Mouse (Mus musculus) midbrain, postnatal 0 days (tissue): ENCODE data around the gene Pnpla1. TPM values are rescaled to one million over a fixed set of nuclear protein-coding genes. Genes with fewer than 3 reads are reported as not detected.

Source experiments
- ATAC-seq: fragments of 200-750 bp; cut with Nextera tagmentation; 2 replicates; pipeline ENCODE4 v1.8.0; 2017; ENCODE audit warnings: moderate number of reproducible peaks, mild to moderate bottlenecking, moderate TSS enrichment, moderate library complexity; ENCODE audit not compliant: low FRiP score
- DNase-seq: peaks from one replicate; pipeline ENCODE4 v3.0.0-alpha.2; 2015; ENCODE audit warnings: low spot score
- H3K27ac ChIP-seq: fragments of 300-500 bp; sonication (generic); 2 replicates; pipeline ENCODE4 v1.5.1; 2014; ENCODE audit warnings: low read depth, mild to moderate bottlenecking, low read length, mixed read lengths
- H3K27me3 ChIP-seq: fragments of 300-500 bp; sonication (generic); 2 replicates; pipeline ENCODE4 v1.6.1; 2014; ENCODE audit warnings: low read length, control low read depth, mixed read lengths; ENCODE audit not compliant: insufficient read depth
- H3K36me3 ChIP-seq: fragments of 300-500 bp; sonication (generic); 2 replicates; pipeline ENCODE4 v1.6.1; 2014; ENCODE audit warnings: low read length, control low read depth, mixed read lengths; ENCODE audit not compliant: insufficient read depth
- H3K4me1 ChIP-seq: fragments of 300-500 bp; sonication (generic); 2 replicates; pipeline ENCODE4 v1.6.1; 2014; ENCODE audit warnings: mild to moderate bottlenecking, control low read depth, antibody characterized with exemption, low read length, mixed read lengths; ENCODE audit not compliant: insufficient read depth
- H3K4me2 ChIP-seq: fragments of 300-500 bp; sonication (generic); 2 replicates; pipeline ENCODE4 v1.6.1; 2014; ENCODE audit warnings: low read depth, mild to moderate bottlenecking, low read length, mixed read lengths; ENCODE audit not compliant: poor library complexity, severe bottlenecking
- H3K4me3 ChIP-seq: fragments of 300-500 bp; sonication (generic); 2 replicates; pipeline ENCODE4 v1.5.1; 2014; ENCODE audit warnings: low read depth, mild to moderate bottlenecking, low read length, moderate library complexity
- H3K9ac ChIP-seq: fragments of 300-500 bp; sonication (generic); replicated peaks from 2 replicates; pipeline ENCODE4 v1.6.1; 2014; ENCODE audit warnings: mild to moderate bottlenecking, low read length, moderate library complexity, mixed read lengths; ENCODE audit not compliant: poor library complexity, severe bottlenecking
- H3K9me3 ChIP-seq: fragments of 300-500 bp; sonication (generic); 2 replicates; pipeline ENCODE4 v1.6.1; 2016; ENCODE audit warnings: low read length, control low read depth
- CTCF ChIP-seq: IDR thresholded peaks from 2 replicates; pipeline ENCODE4 v1.5.1; 2016; ENCODE audit warnings: antibody characterized with exemption, mild to moderate bottlenecking
- WGBS: fragments of 180-500 bp; shearing (Covaris S2); extraction: QIAGEN DNeasy Blood & Tissue Kit; methylation state at CpG from one replicate; pipeline ENCODE4 v1.1.7; 2014; 5-methylcytosine and 5-hydroxymethylcytosine counted together
- polyA plus RNA-seq: library from polyadenylated mRNA; unstranded; fragments of >200 nt; fragmentation: Nextera tagmentation; extraction: Ambion mirVana; gene quantifications from 2 replicates; pipeline ENCODE4 v1.2.1, GENCODE M21; 2015
- total RNA-seq: library from RNA; depleted of rRNA; stranded (reverse); fragments of >200 nt; gene quantifications from 2 replicates; pipeline ENCODE4 v1.2.3, GENCODE M21; 2014

Pnpla1 gene
- total and polyA plus RNA-seq, 2 experiments from 2014 or later: 0.05 TPM; not detected in 1

- ATAC-seq (no peak), DNase-seq (no peak)
- H3K27ac ChIP-seq: no peak overlapping the region
- H3K9ac ChIP-seq: no peak overlapping the region
- H3K27me3 ChIP-seq: no peaks in the 10 kb centered on the region
- peaks cover under 1% of the 10 kb centered on the region; the same call in 1 of the 2 replicates for H3K9me3 ChIP-seq
- peak overlapping the region; percentile 34 for H3K4me2 ChIP-seq
- H3K4me1 ChIP-seq: peaks cover 6% of the 10 kb centered on the region; the same call in 1 of the 2 replicates
- WGBS: 58% methylated on average over 8 of the region's 8 CpGs
- no peak overlapping the region for H3K4me3 ChIP-seq
- TF ChIP-seq CTCF: peak; percentile 53
- H3K36me3 ChIP-seq: no peaks in the 10 kb centered on the region
These were observed 24.6 kb downstream of the Pnpla1 start for GRCm38 (mm10) chr17:28882810-28883209.

- DNase-seq (no peak), ATAC-seq (no peak)
- 77% methylated on average over 10 of the region's 10 CpGs for WGBS
- Histone ChIP-seq H3K9me3 (peaks cover 10% of the 10 kb centered on the region; the same call in 1 of the 2 replicates), H3K4me1 (peaks cover 6% of the 10 kb centered on the region; the same call in 1 of the 2 replicates), H3K27me3 (no peaks in the 10 kb centered on the region), H3K36me3 (no peaks in the 10 kb centered on the region), H3K27ac (no peak overlapping the region), H3K9ac (no peak overlapping the region), H3K4me3 (no peak overlapping the region), H3K4me2 (no peak overlapping the region)
- TF ChIP-seq CTCF: no peak
These were observed 25.8 kb downstream of the Pnpla1 start for GRCm38 (mm10) chr17:28883941-28884516.

DNA sequence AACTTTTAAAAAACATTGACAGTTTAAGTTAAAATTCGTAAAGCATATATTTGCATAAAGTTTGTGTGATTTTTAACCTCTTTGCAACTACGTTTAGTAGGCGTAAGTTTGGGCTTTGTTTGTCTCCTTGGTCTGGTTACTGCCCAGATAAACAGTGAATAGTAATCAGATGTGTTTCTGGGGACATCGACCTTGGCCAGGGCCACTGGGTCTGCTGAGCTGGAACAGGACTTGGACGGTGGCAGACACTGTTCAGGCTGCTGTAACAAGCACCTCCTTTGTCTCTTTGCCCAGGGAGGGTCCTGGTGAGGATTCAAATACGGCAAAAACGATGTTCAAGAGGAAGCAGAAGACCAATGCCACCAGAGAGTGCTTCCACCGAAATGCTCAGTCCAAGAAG, 27.0 kb downstream of the Pnpla1 start:
- Histone ChIP-seq H3K27ac (no peak overlapping the region), H3K4me1 (peaks cover 1% of the 10 kb centered on the region; the same call in 1 of the 2 replicates), H3K4me3 (no peak overlapping the region), H3K9ac (no peak overlapping the region), H3K27me3 (no peaks in the 10 kb centered on the region), H3K36me3 (no peaks in the 10 kb centered on the region), H3K4me2 (no peak overlapping the region), H3K9me3 (peaks cover 11% of the 10 kb centered on the region; the same call in 1 of the 2 replicates)
- ATAC-seq: no peak
- no peak for DNase-seq
- WGBS: 87% methylated on average over 8 of the region's 8 CpGs
- no peak for TF ChIP-seq CTCF

DNA sequence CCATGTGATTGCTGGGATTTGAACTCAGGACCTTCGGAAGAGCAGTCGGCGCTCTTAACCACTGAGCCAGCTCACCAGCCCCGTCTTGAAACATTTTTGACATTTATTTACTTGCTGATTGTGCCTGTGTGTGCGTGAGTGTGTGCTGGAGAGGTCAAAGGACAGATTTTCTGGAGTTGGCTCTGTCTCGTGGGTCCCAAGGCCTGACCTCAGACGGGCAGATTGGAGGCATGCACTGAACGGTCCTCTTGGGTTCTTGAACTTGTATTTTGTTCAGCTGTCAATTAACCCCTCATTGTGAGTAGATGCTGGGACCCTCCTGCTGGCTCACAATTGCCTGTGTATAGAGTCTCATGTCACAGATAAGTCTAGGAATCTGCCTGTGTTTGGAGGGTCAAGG, 28.1 kb downstream of the Pnpla1 start:
- Histone ChIP-seq H3K4me2 (no peak overlapping the region), H3K27ac (no peak overlapping the region), H3K4me3 (no peak overlapping the region), H3K36me3 (no peaks in the 10 kb centered on the region), H3K27me3 (no peaks in the 10 kb centered on the region), H3K4me1 (no peaks in the 10 kb centered on the region), H3K9me3 (peaks cover 11% of the 10 kb centered on the region; the same call in 1 of the 2 replicates), H3K9ac (no peak overlapping the region)
- DNase-seq: no peak
- TF ChIP-seq CTCF: no peak
- WGBS: 82% methylated on average over 8 of the region's 8 CpGs
- no peak for ATAC-seq

GRCm38 (mm10) chr17:28894050-28894767, 36.0 kb downstream of the Pnpla1 start:
- Histone ChIP-seq H3K4me2 (no peak overlapping the region), H3K36me3 (no peaks in the 10 kb centered on the region), H3K4me3 (no peak overlapping the region), H3K27me3 (no peaks in the 10 kb centered on the region), H3K4me1 (no peaks in the 10 kb centered on the region), H3K27ac (no peak overlapping the region), H3K9me3 (no peaks in the 10 kb centered on the region), H3K9ac (no peak overlapping the region)
- TF ChIP-seq CTCF: no peak
- ATAC-seq: no peak
- no peak for DNase-seq
- 84% methylated on average over 11 of the region's 11 CpGs for WGBS

DNA sequence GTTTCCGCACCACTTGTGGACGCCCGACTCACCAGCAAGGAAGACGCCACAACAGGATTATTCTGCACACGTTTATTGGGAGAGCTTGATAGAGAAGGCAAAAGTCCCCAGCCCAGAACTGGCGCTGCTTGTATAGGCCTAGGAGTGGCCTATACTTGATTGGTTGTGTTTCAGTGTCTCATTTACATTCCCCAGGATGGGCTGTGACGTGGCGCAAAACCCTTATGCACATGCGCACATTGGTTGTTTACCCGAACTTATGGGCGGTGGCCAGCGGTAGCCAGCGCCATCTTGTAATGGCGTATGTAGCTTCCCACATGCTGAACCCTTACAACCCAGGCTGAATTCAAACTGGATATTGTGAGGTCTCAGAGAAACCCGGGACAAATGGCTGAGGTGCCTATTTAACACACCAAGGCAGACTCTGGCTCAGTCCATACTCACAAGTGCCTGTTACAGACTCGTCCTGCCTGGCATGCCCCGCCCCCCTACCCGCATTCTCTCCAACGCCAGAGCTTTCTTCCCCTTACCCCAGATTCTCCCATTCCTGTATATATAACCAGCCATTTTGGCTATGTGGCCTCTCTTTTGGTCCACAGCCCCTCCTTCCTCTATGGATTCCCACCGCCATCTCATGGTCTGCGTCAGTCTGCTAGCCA, 37.1 kb downstream of the Pnpla1 start:
- no peak for TF ChIP-seq CTCF

More for the DNA sequence above, 37.1 kb downstream of the Pnpla1 start:
- DNase-seq (no peak), ATAC-seq (no peak)
- WGBS: 96% methylated on average over 21 of the region's 21 CpGs
- Histone ChIP-seq H3K4me1 (no peaks in the 10 kb centered on the region), H3K4me3 (no peak overlapping the region), H3K27me3 (no peaks in the 10 kb centered on the region), H3K9me3 (no peaks in the 10 kb centered on the region), H3K27ac (no peak overlapping the region), H3K9ac (no peak overlapping the region), H3K4me2 (no peak overlapping the region), H3K36me3 (no peaks in the 10 kb centered on the region)
